Mouse (Mus musculus) G1E (cell line): ENCODE measurements around the gene Rapgef6.

Source experiments
- CTCF ChIP-seq: IDR thresholded peaks from 2 replicates; pipeline ENCODE4 v1.5.1; 2012; ENCODE audit warnings: low read depth, low read length, inconsistent platforms, mixed read lengths
- TAL1 ChIP-seq: conservative IDR thresholded peaks from 2 replicates; pipeline ENCODE4 v1.6.1; 2012; ENCODE audit warnings: low read depth, low read length, inconsistent platforms, mixed read lengths

- TF ChIP-seq CTCF (no peak), TAL1 (no peak)
Measured at GRCm38 (mm10) chr11:54727327-54727901, 204.8 kb downstream of the Rapgef6 start.
